Mouse (Mus musculus) liver, embryonic 16.5 days (tissue): Measurements from ENCODE around the gene Ncor2. TPM values are rescaled to one million over a fixed set of nuclear protein-coding genes. Genes with fewer than 3 reads are reported as not detected.

ENCODE experiments used
- ATAC-seq: fragments of 200-750 bp; cut with Nextera tagmentation; 2 replicates; pipeline ENCODE4 v1.8.0; 2017; ENCODE audit warnings: low read depth, mild to moderate bottlenecking, moderate number of reproducible peaks, moderate library complexity
- H3K27ac ChIP-seq: fragments of 300-500 bp; sonication (generic); 2 replicates; pipeline ENCODE4 v1.5.1; 2014; ENCODE audit warnings: mild to moderate bottlenecking, low read length
- H3K27me3 ChIP-seq: fragments of 300-500 bp; sonication (generic); 2 replicates; pipeline ENCODE4 v1.6.1; 2014; ENCODE audit warnings: low read depth, low read length, mixed read lengths; ENCODE audit not compliant: control insufficient read depth, insufficient read depth
- H3K36me3 ChIP-seq: fragments of 300-500 bp; sonication (generic); 2 replicates; pipeline ENCODE4 v1.6.1; 2014; ENCODE audit warnings: mild to moderate bottlenecking; ENCODE audit not compliant: control insufficient read depth, insufficient read depth
- H3K4me1 ChIP-seq: fragments of 300-500 bp; sonication (generic); 2 replicates; pipeline ENCODE4 v1.6.1; 2014; ENCODE audit warnings: low read depth, low read length, mixed read lengths; ENCODE audit not compliant: control insufficient read depth
- H3K4me2 ChIP-seq: fragments of 300-500 bp; sonication (generic); 2 replicates; pipeline ENCODE4 v1.6.1; 2014; ENCODE audit warnings: low read depth, low read length, mixed read lengths
- H3K4me3 ChIP-seq: fragments of 300-500 bp; sonication (generic); 2 replicates; pipeline ENCODE4 v1.5.1; 2014; ENCODE audit warnings: low read depth, mild to moderate bottlenecking, low read length
- H3K9ac ChIP-seq: fragments of 300-500 bp; sonication (generic); 2 replicates; pipeline ENCODE4 v1.6.1; 2014; ENCODE audit warnings: low read depth, low read length
- H3K9me3 ChIP-seq: fragments of 300-500 bp; sonication (generic); replicated peaks from 2 replicates; pipeline ENCODE4 v1.6.1; 2016; ENCODE audit warnings: low read length; ENCODE audit not compliant: control insufficient read depth
- WGBS: fragments of 180-500 bp; shearing (Covaris S2); extraction: QIAGEN DNeasy Blood & Tissue Kit; methylation state at CpG from one replicate; pipeline ENCODE4 v1.1.7; 2014; ENCODE audit not compliant: insufficient replicate concordance; 5-methylcytosine and 5-hydroxymethylcytosine counted together
- polyA plus RNA-seq: library from polyadenylated mRNA; unstranded; fragments of >200 nt; fragmentation: Nextera tagmentation; extraction: Ambion mirVana; gene quantifications from 2 replicates; pipeline ENCODE4 v1.2.1, GENCODE M21; 2015

Ncor2 gene
- polyA plus RNA-seq, 1 experiment from 2014 or later: 4.2 TPM

- H3K9ac ChIP-seq: no peak overlapping the region
Observed at GRCm38 (mm10) chr5:124992323-124992722, 186.7 kb downstream of the Ncor2 start.

DNA sequence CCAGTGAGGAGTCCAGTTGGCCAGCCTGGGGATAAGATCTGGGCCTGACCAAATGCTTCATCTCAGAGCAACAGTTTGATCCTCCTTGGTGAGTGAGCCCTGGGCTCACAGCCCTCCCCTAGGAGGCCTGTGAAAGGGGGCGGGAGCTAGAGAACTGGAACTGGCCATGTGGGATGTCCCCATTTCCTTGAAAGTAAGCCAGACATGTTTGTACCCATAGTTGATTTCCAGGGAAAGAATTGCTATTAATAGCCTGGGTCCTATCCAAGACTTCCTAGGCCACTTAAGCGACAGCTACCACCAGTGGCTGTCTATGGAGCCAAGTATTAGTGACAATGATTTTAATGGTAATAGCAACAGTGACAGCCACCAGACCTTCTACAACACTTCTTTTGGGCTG is 189.3 kb downstream of the Ncor2 start:
- WGBS: 57% methylated on average over 2 of the region's 2 CpGs
- Histone ChIP-seq H3K27me3 (no peaks in the 10 kb centered on the region), H3K4me1 (no peaks in the 10 kb centered on the region), H3K9me3 (no peaks in the 10 kb centered on the region), H3K9ac (no peak overlapping the region), H3K4me2 (no peak overlapping the region), H3K27ac (no peak overlapping the region), H3K36me3 (no peaks in the 10 kb centered on the region), H3K4me3 (no peak overlapping the region)
- no peak for ATAC-seq

More at GRCm38 (mm10) chr5:124992323-124992722, 186.7 kb downstream of the Ncor2 start:
- Histone ChIP-seq H3K4me2 (no peak overlapping the region), H3K27ac (no peak overlapping the region), H3K36me3 (no peaks in the 10 kb centered on the region), H3K4me3 (no peak overlapping the region), H3K9me3 (no peaks in the 10 kb centered on the region), H3K4me1 (no peaks in the 10 kb centered on the region), H3K27me3 (no peaks in the 10 kb centered on the region)
- 67% methylated on average over 8 of the region's 8 CpGs for WGBS
- no peak for ATAC-seq

DNA sequence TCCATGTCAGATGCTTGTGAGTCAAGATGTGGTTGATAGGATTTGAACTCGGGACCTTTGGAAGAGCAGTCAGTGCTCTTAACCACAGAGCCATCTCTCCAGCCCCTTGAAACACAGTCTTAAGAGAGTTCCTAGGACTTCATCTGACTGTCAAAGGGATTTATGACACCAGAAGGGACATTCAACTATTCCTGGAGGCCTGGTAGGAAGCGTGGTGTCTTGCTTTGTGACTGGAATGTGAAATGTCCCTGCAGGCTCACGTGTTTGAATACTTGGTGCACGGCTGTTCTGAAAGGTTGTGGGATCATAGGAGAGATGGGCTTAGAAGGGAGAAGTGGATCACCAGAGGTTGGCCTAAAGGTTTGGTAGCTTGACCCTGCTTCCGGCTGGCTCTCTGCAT is 192.4 kb downstream of the Ncor2 start:
- H3K9me3 ChIP-seq: no peaks in the 10 kb centered on the region; the same call in 1 of the 2 replicates
- no peak for ATAC-seq
- no peak overlapping the region for H3K4me3 ChIP-seq
- H3K27ac ChIP-seq: no peak overlapping the region
- no peak overlapping the region for H3K9ac ChIP-seq
- no peaks in the 10 kb centered on the region for H3K4me1 ChIP-seq
- H3K4me2 ChIP-seq: no peak overlapping the region
- H3K36me3 ChIP-seq: no peaks in the 10 kb centered on the region
- WGBS: 58% methylated on average over 5 of the region's 5 CpGs
- H3K27me3 ChIP-seq: no peaks in the 10 kb centered on the region

GRCm38 (mm10) chr5:124986222-124986621 is 192.8 kb downstream of the Ncor2 start:
- H3K27me3 ChIP-seq: no peaks in the 10 kb centered on the region
- no peaks in the 10 kb centered on the region for H3K36me3 ChIP-seq
- no peak overlapping the region for H3K4me3 ChIP-seq
- H3K9me3 ChIP-seq: no peaks in the 10 kb centered on the region; the same call in 1 of the 2 replicates
- no peak for ATAC-seq
- H3K4me2 ChIP-seq: no peak overlapping the region
- H3K4me1 ChIP-seq: no peaks in the 10 kb centered on the region
- H3K27ac ChIP-seq: no peak overlapping the region
- WGBS: 57% methylated on average over 5 of the region's 5 CpGs
- H3K9ac ChIP-seq: no peak overlapping the region

GRCm38 (mm10) chr5:124969790-124970189 is 209.2 kb downstream of the Ncor2 start:
- Histone ChIP-seq H3K4me3 (no peak overlapping the region), H3K27me3 (no peaks in the 10 kb centered on the region), H3K4me2 (no peak overlapping the region), H3K27ac (no peak overlapping the region), H3K36me3 (no peaks in the 10 kb centered on the region), H3K4me1 (no peaks in the 10 kb centered on the region), H3K9me3 (no peaks in the 10 kb centered on the region), H3K9ac (no peak overlapping the region)
- ATAC-seq: no peak
- 40% methylated on average over 8 of the region's 8 CpGs for WGBS

Other genes starting within 250 kb of the Ncor2 start
- 0.18 and 0.21 TPM in 2 replicates for gene Rflna, start 176.0 kb downstream of the Ncor2 start, polyA plus RNA-seq
- gene Scarb1, start 161.9 kb upstream of the Ncor2 start, polyA plus RNA-seq: 78.3 and 89.5 TPM in 2 replicates
- gene Gm10382, start 210.1 kb upstream of the Ncor2 start, polyA plus RNA-seq: 0.18 and 0.27 TPM in 2 replicates
- 573 and 608 TPM in 2 replicates for gene Ubc, start 211.0 kb upstream of the Ncor2 start, polyA plus RNA-seq